12 mouse cellular contexts compared by ENCODE assay signal in the genomic region with DNA sequence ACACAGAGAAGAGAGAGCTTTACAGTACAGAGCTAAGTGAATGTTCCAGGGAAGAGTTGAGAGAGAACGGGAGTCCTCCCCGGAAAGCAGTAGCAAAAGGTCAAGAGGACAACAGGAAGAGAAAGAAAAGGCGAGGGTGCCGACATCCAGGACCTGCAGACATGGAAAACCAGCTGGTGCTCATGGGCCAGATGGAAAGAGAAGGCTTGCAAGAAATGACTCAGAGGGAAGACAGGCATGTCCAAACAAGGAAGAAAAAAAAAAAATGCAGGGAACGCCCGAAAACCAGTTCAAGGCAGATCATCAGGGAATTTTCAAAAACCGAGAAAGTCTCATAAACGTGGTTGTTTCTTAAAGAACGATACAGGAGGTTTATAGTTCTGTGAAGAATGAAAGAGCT. TPM values are rescaled to one million over a fixed set of nuclear protein-coding genes. Genes with fewer than 3 reads are reported as not detected.
DNase-seq lines count a peak whose midpoint lies in the region; ATAC-seq and TF ChIP-seq lines count a peak whose summit lies in the region.
"Had no signal": no experiment of that assay in that cellular context is flagged by ENCODE, and none has a peak within 500 bp of the region (broad histone marks: within the 10 kb centered on the region; RNA-seq: fewer than 3 reads in every experiment).

No protein-coding gene starts in this region.

- no peak overlapping the region for H3K4me2 ChIP-seq in stomach, embryonic 15.5 days
- no peak overlapping the region for H3K4me2 ChIP-seq in midbrain, embryonic 13.5 days (replicated peaks)
- H3K4me2 ChIP-seq: lung, embryonic 15.5 days had no signal

- H3K9ac ChIP-seq in stomach, embryonic 15.5 days: no peak overlapping the region
- no peak overlapping the region for H3K9ac ChIP-seq in midbrain, embryonic 13.5 days (replicated peaks)
- H3K9ac ChIP-seq: lung, embryonic 15.5 days had no signal

- peak; percentile 54 for DNase-seq in gastrocnemius, adult 2 months
- DNase-seq in gastrocnemius, postnatal 36 days: no peak
- DNase-seq in lung, postnatal 25 days (ENCODE audit: low spot score): peak; percentile 28
- no peak for DNase-seq in lung, postnatal 14 days
- DNase-seq in heart, embryonic 10.5 days (ENCODE audit: low spot score): peak; percentile 56
- no peak for DNase-seq in yolk sac, embryonic 10.5 days (ENCODE audit: low spot score)
- DNase-seq: adrenal gland, postnatal 25 days; cerebellum, adult 18-20 months had no signal

- H3K27me3 ChIP-seq in heart, embryonic 10.5 days (ENCODE audit: insufficient read depth, poor library complexity, severe bottlenecking): no peaks in the 10 kb centered on the region
- no peaks in the 10 kb centered on the region for H3K27me3 ChIP-seq in stomach, embryonic 15.5 days (replicated peaks)
- no peaks in the 10 kb centered on the region for H3K27me3 ChIP-seq in midbrain, embryonic 13.5 days
- H3K27me3 ChIP-seq: lung, embryonic 15.5 days; Patski had no signal

- no peaks in the 10 kb centered on the region; the same call in 1 of the 2 replicates for H3K9me3 ChIP-seq in heart, embryonic 10.5 days
- no peaks in the 10 kb centered on the region for H3K9me3 ChIP-seq in stomach, embryonic 15.5 days
- H3K9me3 ChIP-seq in midbrain, embryonic 13.5 days: no peaks in the 10 kb centered on the region
- H3K9me3 ChIP-seq: lung, embryonic 15.5 days had no signal

- no peak for ATAC-seq in stomach, embryonic 15.5 days (ENCODE audit: insufficient read depth, low FRiP score, low read depth)
- no peak for ATAC-seq in midbrain, embryonic 13.5 days
- ATAC-seq: Patski had no signal

- WGBS in heart, embryonic 10.5 days: 69% methylated on average over 9 of the region's 9 CpGs
- 57% methylated on average over 9 of the region's 9 CpGs for WGBS in stomach, embryonic 15.5 days
- 90% methylated on average over 9 of the region's 9 CpGs for WGBS in midbrain, embryonic 13.5 days

- H3K36me3 ChIP-seq in heart, embryonic 10.5 days: peaks cover 12% of the 10 kb centered on the region
- no peaks in the 10 kb centered on the region for H3K36me3 ChIP-seq in stomach, embryonic 15.5 days
- H3K36me3 ChIP-seq in midbrain, embryonic 13.5 days: no peaks in the 10 kb centered on the region

- peaks cover 24% of the 10 kb centered on the region; the same call in 1 of the 2 replicates for H3K4me1 ChIP-seq in heart, embryonic 10.5 days
- peaks cover 14% of the 10 kb centered on the region; the same call in 1 of the 2 replicates for H3K4me1 ChIP-seq in stomach, embryonic 15.5 days
- H3K4me1 ChIP-seq in midbrain, embryonic 13.5 days (replicated peaks): peaks cover 2% of the 10 kb centered on the region

- intact Hi-C loops in gastrocnemius, adult 2 months (cut with DNase I): no loop called here
- intact Hi-C loops in gastrocnemius, postnatal 36 days (cut with DNase I): loop anchor here (10.0 kb wide), 1 partner anchor 232 kb away; no protein-coding TSS in a partner anchor

- TF ChIP-seq CTCF in gastrocnemius, adult 2 months (IDR thresholded peaks at IDR 0.05): no peak

- H3K4me3 ChIP-seq in gastrocnemius, adult 2 months: peak overlapping the region; percentile 43
- no peak overlapping the region for H3K4me3 ChIP-seq in heart, embryonic 10.5 days
- no peak overlapping the region for H3K4me3 ChIP-seq in stomach, embryonic 15.5 days (replicated peaks)
- no peak overlapping the region for H3K4me3 ChIP-seq in midbrain, embryonic 13.5 days (replicated peaks)
- H3K4me3 ChIP-seq: lung, embryonic 15.5 days had no signal

- H3K27ac ChIP-seq in gastrocnemius, adult 2 months: peak overlapping the region; percentile 82
- H3K27ac ChIP-seq in heart, embryonic 10.5 days: 0 out of 2 replicates have a peak overlapping the region, but pooled peaks have one; percentile 29
- H3K27ac ChIP-seq in stomach, embryonic 15.5 days: peak overlapping the region; percentile 77
- H3K27ac ChIP-seq in midbrain, embryonic 13.5 days: no peak overlapping the region
- H3K27ac ChIP-seq: lung, embryonic 15.5 days had no signal

RNA-seq across cellular contexts. Expression of gene Actr10, which starts 30.8 kb away (rescaled TPM):
- total RNA-seq in gastrocnemius, adult 2 months (2021): 10 to 100 TPM; 84.5 to 94.2 TPM
- total RNA-seq in gastrocnemius, postnatal 36 days (2021): 10 to 100 TPM; 88.1 to 92.1 TPM
- polyA plus RNA-seq in heart, embryonic 10.5 days (2016; fragmentation: Nextera tagmentation; extraction: Ambion mirVana): 194 and 197 TPM in 2 replicates
- 184 and 210 TPM in 2 replicates for polyA plus RNA-seq in stomach, embryonic 15.5 days (2015; fragmentation: Nextera tagmentation; extraction: Ambion mirVana)
- polyA plus RNA-seq in midbrain, embryonic 13.5 days (2015; fragmentation: Nextera tagmentation; extraction: Ambion mirVana): 225 and 226 TPM in 2 replicates

Comparison
In these comparisons a context has a peak if more than half of its experiments do, and no peak if none do; other contexts are left out.
1. DNase-seq: peak in gastrocnemius, adult 2 months (single experiment), lung, postnatal 25 days (single experiment) and heart, embryonic 10.5 days (single experiment); none in gastrocnemius, postnatal 36 days (0 of 2), lung, postnatal 14 days (single experiment) and yolk sac, embryonic 10.5 days (single experiment).